Mouse (Mus musculus) megakaryocyte, embryonic 14.5 days (primary cell): ENCODE measurements around the gene Mfsd4a.

Source experiments
- FLI1 ChIP-seq: IDR thresholded peaks from 2 replicates; pipeline ENCODE4 v1.6.1; 2012; ENCODE audit warnings: low read length, inconsistent platforms, mixed read lengths
- GATA1 ChIP-seq: IDR thresholded peaks from 3 replicates; pipeline ENCODE4 v1.6.1; 2012; ENCODE audit warnings: mixed read lengths, low read length, inconsistent platforms, borderline replicate concordance

- TF ChIP-seq GATA1 (no peak), FLI1 (no peak)
Measured at GRCm38 (mm10) chr1:132043759-132044158, 24.1 kb downstream of the Mfsd4a start.
